Mouse (Mus musculus) forebrain, embryonic 14.5 days (tissue): ENCODE results near the gene Jun. TPM values are rescaled to one million over a fixed set of nuclear protein-coding genes. Genes with fewer than 3 reads are reported as not detected.
A peak's percentile ranks its signal among the peaks of the same experiment; 100 is the strongest.

Experiments used
- ATAC-seq: fragments of 200-750 bp; cut with Nextera tagmentation; 2 replicates; pipeline ENCODE4 v1.8.0; 2017; ENCODE audit warnings: mild to moderate bottlenecking, moderate library complexity
- DNase-seq: peaks from one replicate; pipeline ENCODE4 v3.0.0-alpha.2; 2015; ENCODE audit warnings: low spot score
- H3K27ac ChIP-seq: fragments of 300-500 bp; sonication (generic); 2 replicates; pipeline ENCODE4 v1.5.1; 2014; ENCODE audit warnings: low read depth, mild to moderate bottlenecking, control low read depth, low read length, moderate library complexity
- H3K27me3 ChIP-seq: fragments of 300-500 bp; sonication (generic); replicated peaks from 2 replicates; pipeline ENCODE4 v1.6.1; 2014; ENCODE audit warnings: low read length, control low read depth, mixed read lengths; ENCODE audit not compliant: control insufficient read depth, insufficient read depth
- H3K36me3 ChIP-seq: fragments of 300-500 bp; sonication (generic); 2 replicates; pipeline ENCODE4 v1.6.1; 2014; ENCODE audit warnings: low read length, control low read depth; ENCODE audit not compliant: control insufficient read depth, insufficient read depth
- H3K4me1 ChIP-seq: fragments of 300-500 bp; sonication (generic); 2 replicates; pipeline ENCODE4 v1.6.1; 2014; ENCODE audit warnings: antibody characterized with exemption, low read length, control low read depth; ENCODE audit not compliant: control insufficient read depth, insufficient read depth
- H3K4me2 ChIP-seq: fragments of 300-500 bp; sonication (generic); 2 replicates; pipeline ENCODE4 v1.6.1; 2014; ENCODE audit warnings: mild to moderate bottlenecking, control low read depth, low read length
- H3K4me3 ChIP-seq: fragments of 300-500 bp; sonication (generic); 2 replicates; pipeline ENCODE4 v1.5.1; 2014; ENCODE audit warnings: low read depth, low read length, control low read depth
- H3K9ac ChIP-seq: fragments of 300-500 bp; sonication (generic); 2 replicates; pipeline ENCODE4 v1.6.1; 2014; ENCODE audit warnings: mild to moderate bottlenecking, low read length, control low read depth, moderate library complexity
- H3K9me3 ChIP-seq: fragments of 300-500 bp; sonication (generic); replicated peaks from 2 replicates; pipeline ENCODE4 v1.6.1; 2016; ENCODE audit warnings: low read length, control low read depth, mixed read lengths; ENCODE audit not compliant: control insufficient read depth
- WGBS: fragments of 180-500 bp; shearing (Covaris S2); extraction: QIAGEN DNeasy Blood & Tissue Kit; methylation state at CpG from one replicate; pipeline ENCODE4 v1.1.7; 2014; 5-methylcytosine and 5-hydroxymethylcytosine counted together
- polyA plus RNA-seq: library from polyadenylated mRNA; unstranded; fragments of >200 nt; fragmentation: Nextera tagmentation; extraction: Ambion mirVana; gene quantifications from 2 replicates; pipeline ENCODE4 v1.2.1, GENCODE M21; 2014

Gene Jun
- polyA plus RNA-seq, result 36.0 and 36.4 TPM in 2 replicates

GRCm38 (mm10) chr4:95052025-95052899, at the start of gene Jun:
Jun (minus strand) TSS chr4:95052222.
- Histone ChIP-seq H3K9ac (peak within 1 kb of the TSS; percentile 93), H3K36me3 (no peaks in the 10 kb centered on the region), H3K27ac (peak within 1 kb of the TSS; percentile 98), H3K27me3 (no peaks in the 10 kb centered on the region), H3K9me3 (no peaks in the 10 kb centered on the region), H3K4me1 (peaks cover 22% of the 10 kb centered on the region), H3K4me2 (peak within 1 kb of the TSS; percentile 98), H3K4me3 (peak within 1 kb of the TSS; percentile 76)
- ATAC-seq (peak; percentile 93), DNase-seq (peak; percentile 100)
- under 1% methylated on average over 66 of the region's 68 CpGs for WGBS

- peaks cover 5% of the 10 kb centered on the region; the same call in 1 of the 2 replicates for H3K4me1 ChIP-seq
- H3K9me3 ChIP-seq, result no peaks in the 10 kb centered on the region; the same call in 1 of the 2 replicates
- no peak overlapping the region for H3K4me3 ChIP-seq
- H3K4me2 ChIP-seq, result no peak overlapping the region
- H3K27ac ChIP-seq, result no peak overlapping the region
- ATAC-seq, result no peak
- no peaks in the 10 kb centered on the region for H3K27me3 ChIP-seq
- no peak for DNase-seq
- no peak overlapping the region for H3K9ac ChIP-seq
- 95% methylated on average over 7 of the region's 7 CpGs for WGBS
- no peaks in the 10 kb centered on the region for H3K36me3 ChIP-seq
These were observed 49.7 kb upstream of the Jun start for GRCm38 (mm10) chr4:95101684-95102083.

- no peak overlapping the region for H3K27ac ChIP-seq
- no peaks in the 10 kb centered on the region; the same call in 1 of the 2 replicates for H3K9me3 ChIP-seq
- no peaks in the 10 kb centered on the region for H3K4me1 ChIP-seq
- DNase-seq, result no peak
- H3K4me2 ChIP-seq, result no peak overlapping the region
- ATAC-seq, result no peak
- no peak overlapping the region for H3K9ac ChIP-seq
- no peaks in the 10 kb centered on the region for H3K27me3 ChIP-seq
- H3K36me3 ChIP-seq, result no peaks in the 10 kb centered on the region
- no peak overlapping the region for H3K4me3 ChIP-seq
These were observed 48.7 kb upstream of the Jun start for GRCm38 (mm10) chr4:95100694-95101093.

GRCm38 (mm10) chr4:95099373-95099772, 47.4 kb upstream of the Jun start:
- no peak overlapping the region for H3K4me2 ChIP-seq
- WGBS, result 81% methylated on average over 7 of the region's 7 CpGs
- no peak overlapping the region for H3K27ac ChIP-seq
- no peaks in the 10 kb centered on the region; the same call in 1 of the 2 replicates for H3K9me3 ChIP-seq
- H3K9ac ChIP-seq, result no peak overlapping the region
- DNase-seq (no peak), ATAC-seq (no peak)
- H3K27me3 ChIP-seq, result no peaks in the 10 kb centered on the region
- no peak overlapping the region for H3K4me3 ChIP-seq
- H3K4me1 ChIP-seq, result no peaks in the 10 kb centered on the region
- H3K36me3 ChIP-seq, result no peaks in the 10 kb centered on the region

- H3K27me3 ChIP-seq, result no peaks in the 10 kb centered on the region
- no peaks in the 10 kb centered on the region for H3K36me3 ChIP-seq
- no peak overlapping the region for H3K4me2 ChIP-seq
- no peaks in the 10 kb centered on the region for H3K4me1 ChIP-seq
- H3K27ac ChIP-seq, result no peak overlapping the region
- H3K4me3 ChIP-seq, result no peak overlapping the region
- ATAC-seq (no peak), DNase-seq (peak; percentile 13)
- H3K9me3 ChIP-seq, result no peaks in the 10 kb centered on the region; the same call in 1 of the 2 replicates
- no peak overlapping the region for H3K9ac ChIP-seq
- WGBS, result 53% methylated on average over 5 of the region's 5 CpGs
These were observed 46.7 kb upstream of the Jun start for GRCm38 (mm10) chr4:95098722-95099097.

GRCm38 (mm10) chr4:95097942-95098721, 46.1 kb upstream of the Jun start:
- Histone ChIP-seq H3K36me3 (no peaks in the 10 kb centered on the region), H3K9me3 (no peaks in the 10 kb centered on the region; the same call in 1 of the 2 replicates), H3K27me3 (no peaks in the 10 kb centered on the region), H3K27ac (no peak overlapping the region), H3K4me1 (no peaks in the 10 kb centered on the region), H3K4me2 (no peak overlapping the region), H3K9ac (no peak overlapping the region), H3K4me3 (no peak overlapping the region)
- DNase-seq, result no peak
- 80% methylated on average over 10 of the region's 10 CpGs for WGBS
- ATAC-seq, result no peak

GRCm38 (mm10) chr4:95096731-95097130, 44.7 kb upstream of the Jun start:
- ATAC-seq (no peak), DNase-seq (no peak)
- Histone ChIP-seq H3K4me1 (no peaks in the 10 kb centered on the region), H3K9ac (no peak overlapping the region), H3K9me3 (no peaks in the 10 kb centered on the region; the same call in 1 of the 2 replicates), H3K4me3 (no peak overlapping the region), H3K27ac (no peak overlapping the region), H3K27me3 (no peaks in the 10 kb centered on the region), H3K4me2 (no peak overlapping the region), H3K36me3 (no peaks in the 10 kb centered on the region)
- WGBS, result 80% methylated on average over 2 of the region's 2 CpGs

GRCm38 (mm10) chr4:95095911-95096310, 43.9 kb upstream of the Jun start:
- H3K4me1 ChIP-seq, result no peaks in the 10 kb centered on the region
- WGBS, result 87% methylated on average over 6 of the region's 6 CpGs
- no peak for DNase-seq

More at GRCm38 (mm10) chr4:95095911-95096310, 43.9 kb upstream of the Jun start:
- Histone ChIP-seq H3K4me2 (no peak overlapping the region), H3K36me3 (no peaks in the 10 kb centered on the region), H3K4me3 (no peak overlapping the region), H3K27ac (no peak overlapping the region), H3K27me3 (no peaks in the 10 kb centered on the region), H3K9me3 (no peaks in the 10 kb centered on the region), H3K9ac (no peak overlapping the region)
- no peak for ATAC-seq
